Mouse (Mus musculus) megakaryocyte, embryonic 14.5 days (primary cell): Measurements from ENCODE around the gene Pck1.

Experiments used
- FLI1 ChIP-seq: IDR thresholded peaks from 2 replicates; pipeline ENCODE4 v1.6.1; 2012; ENCODE audit warnings: low read length, inconsistent platforms, mixed read lengths
- GATA1 ChIP-seq: IDR thresholded peaks from 3 replicates; pipeline ENCODE4 v1.6.1; 2012; ENCODE audit warnings: mixed read lengths, low read length, inconsistent platforms, borderline replicate concordance

DNA sequence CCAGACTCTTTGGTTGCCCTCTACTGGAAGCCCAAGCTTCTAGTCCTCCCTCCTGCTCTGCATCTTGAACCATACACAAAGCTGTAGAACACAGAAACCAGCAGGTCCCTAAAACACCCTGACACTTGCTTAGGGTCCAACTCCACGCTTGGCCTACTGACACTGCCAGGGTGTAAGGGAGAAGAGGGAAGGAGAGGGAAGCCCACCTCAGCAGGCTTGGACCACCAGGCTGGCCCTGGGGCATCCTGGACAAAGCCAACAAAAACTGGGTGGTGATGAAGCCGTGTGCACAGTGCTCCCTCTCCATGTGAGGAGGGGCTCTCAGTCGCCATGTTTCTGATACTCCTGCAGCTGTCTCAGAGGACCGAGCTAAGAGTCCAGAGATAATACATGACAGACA lies 27.2 kb downstream of the Pck1 start:
- TF ChIP-seq GATA1 (no peak), FLI1 (no peak)
